Mouse (Mus musculus) erythroblast, embryonic 14.5 days (primary cell): ENCODE results near the gene Dnajc1.

Experiments used
- GATA1 ChIP-seq: IDR thresholded peaks from 2 replicates; pipeline ENCODE4 v1.6.1; 2012; ENCODE audit warnings: low read length, inconsistent platforms, mixed read lengths
- TAL1 ChIP-seq: IDR thresholded peaks from 3 replicates; pipeline ENCODE4 v1.6.1; 2012; ENCODE audit warnings: low read length, inconsistent platforms, mixed read lengths

DNA sequence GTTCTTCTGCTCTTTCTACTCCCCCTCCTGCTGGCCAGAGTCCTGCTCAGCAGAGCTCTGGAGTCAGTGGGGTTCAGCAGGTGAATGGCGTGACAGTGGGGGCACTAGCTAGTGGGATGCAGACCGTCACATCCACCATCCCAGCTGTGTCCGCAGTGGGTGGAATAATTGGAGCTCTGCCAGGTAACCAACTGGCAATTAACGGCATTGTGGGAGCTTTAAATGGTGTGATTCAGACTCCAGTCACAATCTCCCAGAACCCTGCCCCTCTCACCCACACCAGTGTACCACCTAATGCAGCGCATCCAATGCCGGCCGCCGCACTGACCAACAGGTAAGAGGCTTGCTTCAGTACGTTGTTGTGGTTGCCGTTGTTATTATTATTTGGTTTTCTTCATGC lies 185.8 kb downstream of the Dnajc1 start:
- TF ChIP-seq TAL1 (no peak), GATA1 (no peak)
